Mouse (Mus musculus) MEL (cell line): ENCODE measurements at regions not wholly inside any gene's neighbourhood (a gene's known extent, or its start where the extent isn't known, plus 50 kb on each side); places are given as distances from the start of the nearest gene placed in this dataset.

Experiments
- GATA1 ChIP-seq: IDR thresholded peaks from 2 replicates; pipeline ENCODE4 v1.6.1; 2011; ENCODE audit warnings: low read depth, low read length, improper control_type of control experiment
- JUND ChIP-seq: IDR thresholded peaks from 2 replicates; pipeline ENCODE4 v1.6.1; 2011; ENCODE audit warnings: low read depth, mild to moderate bottlenecking, improper control_type of control experiment, low read length
- MYC ChIP-seq: IDR thresholded peaks from 2 replicates; pipeline ENCODE4 v1.6.1; 2011; ENCODE audit warnings: low read depth, mild to moderate bottlenecking, low read length, improper control_type of control experiment, moderate library complexity
- POLR2A ChIP-seq, 2 experiments: IDR thresholded peaks; 2 replicates each; pipeline ENCODE4 v1.6.1; 2011 to 2012; ENCODE audit warnings: low read length in 2 of 2, mild to moderate bottlenecking in 2 of 2, control low read depth in 1 of 2, improper control_type of control experiment in 1 of 2, low read depth in 1 of 2, moderate library complexity in 1 of 2; ENCODE audit not compliant: control insufficient read depth in 1 of 2, insufficient read depth in 1 of 2, poor library complexity in 1 of 2
- SIN3A ChIP-seq: IDR thresholded peaks from 2 replicates; pipeline ENCODE4 v1.6.1; 2012; ENCODE audit warnings: low read length, improper control_type of control experiment, inconsistent platforms

- TF ChIP-seq SIN3A (no peak), JUND (no peak), MYC (no peak), POLR2A (IDR thresholded peaks at IDR 0.05; ENCODE audit: control insufficient read depth in 1 of 2, insufficient read depth in 1 of 2, low read depth in 1 of 2, low read length in 2 of 2, poor library complexity in 1 of 2) (no peak), GATA1 (no peak)
These were observed 112.5 kb upstream of the Arglu1 start for GRCm38 (mm10) chr8:8802761-8803340.
